Mouse (Mus musculus): Measurements from ENCODE around the gene Abca7. TPM values are rescaled to one million over a fixed set of nuclear protein-coding genes. Genes with fewer than 3 reads are reported as not detected.
A peak's percentile ranks its signal among the peaks of the same experiment; 100 is the strongest.

The Abca7 gene
- 3.2 TPM in 2 replicates for polyA plus RNA-seq (2015; fragmentation: Nextera tagmentation; extraction: Ambion mirVana)

- peak within 1 kb of the TSS; percentile 89 for H3K4me2 ChIP-seq (ENCODE audit: low read depth, low read length)
- peaks cover 3% of the 10 kb centered on the region for H3K9me3 ChIP-seq (replicated peaks; ENCODE audit: control insufficient read depth, low read length)
- H3K27me3 ChIP-seq (ENCODE audit: control insufficient read depth, insufficient read depth, low read length), result no peaks in the 10 kb centered on the region
- peak within 1 kb of the TSS; percentile 71 for H3K27ac ChIP-seq (ENCODE audit: low read length)
- H3K4me1 ChIP-seq (ENCODE audit: control insufficient read depth, insufficient read depth, low read length), result peaks cover 18% of the 10 kb centered on the region
- peak; percentile 86 for ATAC-seq (replicated peaks; ENCODE audit: extremely low read depth, insufficient read depth, low FRiP score)
- under 1% methylated on average over 34 of the region's 34 CpGs for WGBS
- H3K9ac ChIP-seq (ENCODE audit: low read length), result peak within 1 kb of the TSS; percentile 78
- H3K36me3 ChIP-seq (ENCODE audit: control insufficient read depth, insufficient read depth), result peaks cover 29% of the 10 kb centered on the region
- peak within 1 kb of the TSS; percentile 68 for H3K4me3 ChIP-seq (ENCODE audit: low read length)
These were observed at the start of gene Abca7 for GRCm38 (mm10) chr10:79996272-79997033. Gene Abca7, plus strand, starts transcription at chr10:79996494.

GRCm38 (mm10) chr10:79946752-79947322 is 49.5 kb upstream of the Abca7 start:
- 35% methylated on average over 7 of the region's 7 CpGs for WGBS
- no peak overlapping the region for H3K4me3 ChIP-seq (ENCODE audit: low read length)
- H3K9me3 ChIP-seq (replicated peaks; ENCODE audit: control insufficient read depth, low read length), result no peaks in the 10 kb centered on the region
- H3K4me1 ChIP-seq (ENCODE audit: control insufficient read depth, insufficient read depth, low read length), result peaks cover 10% of the 10 kb centered on the region; the same call in 1 of the 2 replicates
- no peaks in the 10 kb centered on the region for H3K27me3 ChIP-seq (ENCODE audit: control insufficient read depth, insufficient read depth, low read length)
- no peak for ATAC-seq (replicated peaks; ENCODE audit: extremely low read depth, insufficient read depth, low FRiP score)
- no peak overlapping the region for H3K9ac ChIP-seq (ENCODE audit: low read length)
- peaks cover 14% of the 10 kb centered on the region for H3K36me3 ChIP-seq (ENCODE audit: control insufficient read depth, insufficient read depth)
- no peak overlapping the region for H3K27ac ChIP-seq (ENCODE audit: low read length)
- H3K4me2 ChIP-seq (ENCODE audit: low read depth, low read length), result no peak overlapping the region; the same call in 1 of the 2 replicates

GRCm38 (mm10) chr10:79947502-79947901 is 48.8 kb upstream of the Abca7 start:
- ATAC-seq (replicated peaks; ENCODE audit: extremely low read depth, insufficient read depth, low FRiP score), result no peak
- no peak overlapping the region for H3K4me3 ChIP-seq (ENCODE audit: low read length)
- WGBS, result 76% methylated on average over 6 of the region's 6 CpGs

GRCm38 (mm10) chr10:79949873-79950272 is 46.4 kb upstream of the Abca7 start:
- H3K36me3 ChIP-seq (ENCODE audit: control insufficient read depth, insufficient read depth), result peaks cover 14% of the 10 kb centered on the region
- H3K9ac ChIP-seq (ENCODE audit: low read length), result no peak overlapping the region
- no peak overlapping the region for H3K4me2 ChIP-seq (ENCODE audit: low read depth, low read length)

More at GRCm38 (mm10) chr10:79947502-79947901, 48.8 kb upstream of the Abca7 start:
- Histone ChIP-seq H3K27me3 (ENCODE audit: control insufficient read depth, insufficient read depth, low read length) (no peaks in the 10 kb centered on the region), H3K4me2 (ENCODE audit: low read depth, low read length) (no peak overlapping the region), H3K9me3 (replicated peaks; ENCODE audit: control insufficient read depth, low read length) (no peaks in the 10 kb centered on the region), H3K27ac (ENCODE audit: low read length) (no peak overlapping the region), H3K9ac (ENCODE audit: low read length) (no peak overlapping the region), H3K4me1 (ENCODE audit: control insufficient read depth, insufficient read depth, low read length) (peaks cover 10% of the 10 kb centered on the region; the same call in 1 of the 2 replicates), H3K36me3 (ENCODE audit: control insufficient read depth, insufficient read depth) (peaks cover 14% of the 10 kb centered on the region)

GRCm38 (mm10) chr10:79950661-79951060 is 45.6 kb upstream of the Abca7 start:
- peaks cover 10% of the 10 kb centered on the region; the same call in 1 of the 2 replicates for H3K4me1 ChIP-seq (ENCODE audit: control insufficient read depth, insufficient read depth, low read length)
- H3K27me3 ChIP-seq (ENCODE audit: control insufficient read depth, insufficient read depth, low read length), result no peaks in the 10 kb centered on the region
- no peaks in the 10 kb centered on the region for H3K9me3 ChIP-seq (replicated peaks; ENCODE audit: control insufficient read depth, low read length)
- ATAC-seq (replicated peaks; ENCODE audit: extremely low read depth, insufficient read depth, low FRiP score), result no peak
- no peak overlapping the region for H3K4me2 ChIP-seq (ENCODE audit: low read depth, low read length)
- H3K4me3 ChIP-seq (ENCODE audit: low read length), result no peak overlapping the region
- WGBS, result 82% methylated on average over 18 of the region's 18 CpGs
- H3K9ac ChIP-seq (ENCODE audit: low read length), result no peak overlapping the region
- no peak overlapping the region for H3K27ac ChIP-seq (ENCODE audit: low read length)
- peaks cover 14% of the 10 kb centered on the region for H3K36me3 ChIP-seq (ENCODE audit: control insufficient read depth, insufficient read depth)

More at GRCm38 (mm10) chr10:79949873-79950272, 46.4 kb upstream of the Abca7 start:
- 68% methylated on average over 4 of the region's 4 CpGs for WGBS
- no peak for ATAC-seq (replicated peaks; ENCODE audit: extremely low read depth, insufficient read depth, low FRiP score)
- H3K27ac ChIP-seq (ENCODE audit: low read length), result no peak overlapping the region
- H3K4me3 ChIP-seq (ENCODE audit: low read length), result no peak overlapping the region
- peaks cover 10% of the 10 kb centered on the region; the same call in 1 of the 2 replicates for H3K4me1 ChIP-seq (ENCODE audit: control insufficient read depth, insufficient read depth, low read length)
- no peaks in the 10 kb centered on the region for H3K27me3 ChIP-seq (ENCODE audit: control insufficient read depth, insufficient read depth, low read length)
- H3K9me3 ChIP-seq (replicated peaks; ENCODE audit: control insufficient read depth, low read length), result no peaks in the 10 kb centered on the region

- no peaks in the 10 kb centered on the region for H3K9me3 ChIP-seq (replicated peaks; ENCODE audit: control insufficient read depth, low read length)
- peaks cover 14% of the 10 kb centered on the region for H3K36me3 ChIP-seq (ENCODE audit: control insufficient read depth, insufficient read depth)
- no peaks in the 10 kb centered on the region for H3K27me3 ChIP-seq (ENCODE audit: control insufficient read depth, insufficient read depth, low read length)
- H3K4me1 ChIP-seq (ENCODE audit: control insufficient read depth, insufficient read depth, low read length), result no peaks in the 10 kb centered on the region
- no peak for ATAC-seq (replicated peaks; ENCODE audit: extremely low read depth, insufficient read depth, low FRiP score)
- H3K27ac ChIP-seq (ENCODE audit: low read length), result no peak overlapping the region
- WGBS, result 84% methylated on average over 6 of the region's 6 CpGs
- no peak overlapping the region for H3K9ac ChIP-seq (ENCODE audit: low read length)
- H3K4me2 ChIP-seq (ENCODE audit: low read depth, low read length), result no peak overlapping the region
- no peak overlapping the region for H3K4me3 ChIP-seq (ENCODE audit: low read length)
These were observed 42.3 kb upstream of the Abca7 start for GRCm38 (mm10) chr10:79953946-79954345.

- no peak overlapping the region for H3K4me3 ChIP-seq (ENCODE audit: low read length)
- 67% methylated on average over 9 of the region's 9 CpGs for WGBS
These were observed 40.6 kb upstream of the Abca7 start for GRCm38 (mm10) chr10:79955691-79956090.

GRCm38 (mm10) chr10:79956643-79957154 is 39.6 kb upstream of the Abca7 start:
- H3K9ac ChIP-seq (ENCODE audit: low read length), result no peak overlapping the region
- 39% methylated on average over 4 of the region's 4 CpGs for WGBS
- H3K9me3 ChIP-seq (replicated peaks; ENCODE audit: control insufficient read depth, low read length), result no peaks in the 10 kb centered on the region
- H3K4me1 ChIP-seq (ENCODE audit: control insufficient read depth, insufficient read depth, low read length), result peaks cover 8% of the 10 kb centered on the region
- no peak overlapping the region for H3K4me2 ChIP-seq (ENCODE audit: low read depth, low read length)
- no peak overlapping the region for H3K27ac ChIP-seq (ENCODE audit: low read length)
- H3K4me3 ChIP-seq (ENCODE audit: low read length), result no peak overlapping the region
- no peaks in the 10 kb centered on the region for H3K27me3 ChIP-seq (ENCODE audit: control insufficient read depth, insufficient read depth, low read length)
- H3K36me3 ChIP-seq (ENCODE audit: control insufficient read depth, insufficient read depth), result peaks cover 7% of the 10 kb centered on the region; the same call in 1 of the 2 replicates
- ATAC-seq (replicated peaks; ENCODE audit: extremely low read depth, insufficient read depth, low FRiP score), result no peak

More at GRCm38 (mm10) chr10:79955691-79956090, 40.6 kb upstream of the Abca7 start:
- Histone ChIP-seq H3K9me3 (replicated peaks; ENCODE audit: control insufficient read depth, low read length) (no peaks in the 10 kb centered on the region), H3K4me1 (ENCODE audit: control insufficient read depth, insufficient read depth, low read length) (peaks cover 2% of the 10 kb centered on the region), H3K27me3 (ENCODE audit: control insufficient read depth, insufficient read depth, low read length) (no peaks in the 10 kb centered on the region), H3K4me2 (ENCODE audit: low read depth, low read length) (no peak overlapping the region), H3K36me3 (ENCODE audit: control insufficient read depth, insufficient read depth) (peaks cover 9% of the 10 kb centered on the region), H3K27ac (ENCODE audit: low read length) (no peak overlapping the region), H3K9ac (ENCODE audit: low read length) (no peak overlapping the region)
- no peak for ATAC-seq (replicated peaks; ENCODE audit: extremely low read depth, insufficient read depth, low FRiP score)

Data from heart, embryonic 16.5 days (tissue).